Mouse (Mus musculus) common myeloid progenitor, adult 5-6 weeks (primary cell): ENCODE measurements around the gene Gm10273. TPM values are rescaled to one million over a fixed set of nuclear protein-coding genes. Genes with fewer than 3 reads are reported as not detected.
A peak's percentile ranks its signal among the peaks of the same experiment; 100 is the strongest.
"Not testable (repeated sequence)": the region's sequence is repeated elsewhere in the genome, so short reads cannot be mapped to it uniquely, and the experiment has no call there.

Experiments used
- ATAC-seq: replicated peaks from 2 replicates; pipeline ENCODE4 v1.8.0; 2016; ENCODE audit warnings: low read depth, mild to moderate bottlenecking, moderate TSS enrichment, inconsistent platforms; ENCODE audit not compliant: poor library complexity, severe bottlenecking
- total RNA-seq: library from RNA; stranded (forward); fragments of 200-1000, 187-1606 nt; gene quantifications from 2 replicates; pipeline ENCODE4 v1.2.3, GENCODE M21; 2017

Gene Gm10273
- 53.0 and 75.4 TPM in 2 replicates for total RNA-seq

DNA sequence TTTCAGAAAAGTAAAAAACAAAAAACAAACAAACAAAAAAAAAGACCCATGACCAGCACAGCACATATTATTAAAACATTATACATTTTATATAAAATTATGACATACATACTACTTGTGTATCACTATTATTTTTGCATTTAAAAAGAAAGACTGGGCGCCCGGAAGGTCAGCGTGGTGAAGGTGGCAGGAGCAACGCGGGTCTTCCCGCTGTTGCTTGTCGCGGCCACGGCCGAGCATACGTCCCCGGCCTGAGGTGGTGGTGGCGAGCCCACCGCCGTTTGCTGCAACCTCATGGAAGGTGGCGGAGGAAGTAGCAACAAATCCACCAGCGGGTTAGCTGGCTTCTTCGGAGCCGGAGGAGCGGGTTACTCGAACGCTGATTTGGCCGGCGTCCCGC is at the start of gene Gm10273:
Gene Gm10273, plus strand, starts transcription at position 172 of the 400 bp plus-strand sequence.
- ATAC-seq = peak; percentile 63

DNA sequence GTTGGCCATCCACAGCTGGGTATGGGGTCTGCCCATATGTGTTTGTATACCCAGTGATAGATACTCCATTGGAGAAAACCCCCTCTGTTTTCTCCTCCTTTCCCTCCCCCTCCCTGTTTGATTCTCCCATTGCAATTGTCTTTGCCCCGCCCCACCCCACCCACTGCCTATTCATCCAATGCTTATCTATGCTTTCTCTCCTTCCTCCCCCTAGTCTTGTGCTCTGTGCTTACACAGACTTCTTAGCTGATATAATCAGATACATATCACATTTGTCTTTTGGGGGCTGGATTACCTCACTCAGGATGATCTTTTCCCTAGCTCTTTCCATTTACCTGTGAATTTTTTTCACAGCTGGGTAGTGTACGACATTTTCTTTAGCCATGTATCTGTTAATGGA is 48.9 kb upstream of the Gm10273 start:
- no peak for ATAC-seq

DNA sequence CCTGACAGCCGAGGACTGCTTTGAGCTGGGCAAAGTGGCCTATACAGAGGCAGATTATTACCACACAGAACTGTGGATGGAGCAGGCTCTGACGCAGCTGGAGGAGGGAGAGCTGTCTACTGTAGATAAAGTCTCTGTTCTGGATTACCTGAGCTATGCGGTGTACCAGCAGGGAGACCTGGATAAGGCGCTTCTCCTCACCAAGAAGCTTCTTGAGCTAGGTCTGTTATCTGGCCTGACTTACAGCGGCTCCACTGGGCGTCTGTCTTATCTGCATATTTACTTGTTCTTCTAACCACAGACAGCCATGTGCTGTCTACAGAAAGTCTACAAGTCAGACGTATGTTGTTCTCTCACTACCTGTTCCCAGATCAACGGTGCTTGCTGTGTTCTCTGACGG is 47.2 kb upstream of the Gm10273 start:
- peak; percentile 93 for ATAC-seq

DNA sequence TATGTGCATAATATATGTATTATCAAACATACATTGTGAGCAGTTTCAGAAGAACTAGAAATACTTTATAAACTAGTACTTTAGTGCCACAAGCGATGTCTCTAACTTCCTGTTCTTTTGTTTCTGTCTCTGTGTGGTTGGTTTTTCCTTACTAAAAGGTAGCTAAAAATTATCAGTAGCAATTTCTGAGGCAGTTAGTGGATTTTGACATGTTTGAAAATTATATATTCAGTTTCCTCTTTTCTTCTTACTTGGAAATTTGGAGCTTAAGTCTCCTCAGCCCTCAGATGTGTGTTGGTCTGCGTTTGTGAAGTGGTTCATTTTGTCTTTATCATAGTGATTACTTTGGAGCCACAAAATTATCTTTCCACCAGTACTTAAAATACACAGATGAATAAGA is 45.9 kb upstream of the Gm10273 start:
- no peak for ATAC-seq

DNA sequence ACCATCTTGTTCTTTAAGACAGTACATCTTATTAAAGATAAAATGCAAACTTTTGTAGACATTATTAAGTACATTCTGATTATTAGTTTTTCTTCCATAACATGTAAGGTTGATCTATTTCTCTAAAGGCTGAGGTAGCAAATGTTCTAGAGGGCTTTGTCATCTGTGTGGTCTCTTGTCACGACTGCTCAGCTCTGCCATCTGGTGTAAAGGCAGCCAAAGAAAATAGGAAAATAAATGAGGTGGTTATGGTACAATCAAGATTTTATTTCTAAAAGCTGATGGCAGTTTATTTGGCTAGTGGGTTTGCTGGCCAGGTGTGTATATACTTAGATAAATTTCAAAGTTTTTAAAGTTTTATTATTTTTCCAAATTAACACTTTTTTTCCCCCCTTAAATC is 42.4 kb upstream of the Gm10273 start:
- ATAC-seq = no peak

DNA sequence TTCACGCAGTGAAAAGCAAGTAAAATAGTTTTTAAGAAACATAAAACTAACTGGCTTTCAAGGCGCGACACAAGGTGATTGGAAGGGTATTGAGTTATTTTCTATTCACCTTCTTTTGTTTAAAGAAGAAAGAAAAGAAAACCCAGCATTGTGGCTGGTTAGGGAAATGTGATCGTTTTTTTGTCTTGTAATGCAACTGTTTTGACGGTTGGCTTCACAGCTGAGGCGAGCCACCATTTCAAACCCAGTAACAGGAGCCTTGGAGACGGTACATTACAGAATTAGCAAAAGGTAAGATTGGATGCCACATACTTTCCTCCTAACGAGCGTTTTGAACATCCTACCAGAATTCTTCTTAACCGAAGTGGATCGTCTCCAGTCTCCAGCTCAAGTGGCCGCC is 41.3 kb upstream of the Gm10273 start:
- no peak for ATAC-seq

DNA sequence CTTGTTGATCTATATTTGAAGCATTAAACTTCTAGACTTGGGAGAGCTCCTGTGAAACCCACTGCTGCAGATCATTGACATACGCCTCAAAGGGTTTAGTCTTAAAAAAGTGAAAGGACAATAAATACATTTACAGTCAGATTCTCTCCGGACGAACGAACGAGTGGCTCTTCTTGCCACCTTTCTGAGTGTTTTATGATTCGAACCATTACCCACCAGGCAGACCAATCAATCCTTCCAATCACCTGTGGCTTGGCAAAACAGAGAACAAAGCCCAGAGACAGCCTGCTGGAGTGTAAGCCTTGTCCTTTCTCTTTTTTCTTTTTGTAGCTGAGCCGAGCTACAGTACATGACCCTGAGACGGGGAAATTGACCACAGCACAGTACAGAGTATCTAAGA is 40.4 kb upstream of the Gm10273 start:
- no peak for ATAC-seq

DNA sequence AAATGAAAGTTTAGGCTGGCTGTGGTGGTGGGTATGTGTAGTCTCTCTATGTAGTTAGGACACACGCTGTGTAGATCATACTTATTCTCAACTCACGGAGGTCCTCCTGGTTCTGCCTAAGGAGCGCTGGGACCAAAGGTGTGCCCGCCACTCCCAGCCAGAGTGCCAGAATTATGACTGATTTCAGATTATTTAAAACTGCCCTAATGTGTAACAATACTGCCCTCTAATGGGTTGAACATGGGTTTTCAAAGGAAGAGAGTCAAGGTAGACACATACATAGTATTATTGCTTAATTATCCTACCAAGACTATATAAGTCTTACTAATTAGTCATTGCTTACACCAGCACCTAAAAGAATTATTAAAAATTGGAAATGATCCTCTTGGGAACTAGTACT is 36.7 kb upstream of the Gm10273 start:
- peak; percentile 63 for ATAC-seq

DNA sequence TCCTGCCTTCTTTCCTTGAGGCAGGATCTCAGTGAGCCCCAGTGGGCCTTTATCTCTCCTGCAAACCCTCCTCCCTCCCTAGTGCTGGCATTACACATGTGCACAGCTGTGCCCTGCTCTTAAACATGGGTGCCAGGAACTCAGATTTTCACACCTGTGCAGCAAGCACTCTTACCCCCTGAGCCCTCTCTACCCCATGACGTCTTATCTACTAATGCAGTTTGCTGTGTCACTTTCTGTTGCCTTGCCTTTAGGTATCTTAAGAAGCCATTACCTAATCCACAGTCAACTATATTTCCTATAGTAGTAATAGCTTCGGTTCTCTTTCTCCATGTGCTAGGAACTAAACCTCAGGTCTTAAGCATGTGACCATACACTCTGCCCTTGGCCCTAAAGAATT is 32.2 kb upstream of the Gm10273 start:
- no peak for ATAC-seq

DNA sequence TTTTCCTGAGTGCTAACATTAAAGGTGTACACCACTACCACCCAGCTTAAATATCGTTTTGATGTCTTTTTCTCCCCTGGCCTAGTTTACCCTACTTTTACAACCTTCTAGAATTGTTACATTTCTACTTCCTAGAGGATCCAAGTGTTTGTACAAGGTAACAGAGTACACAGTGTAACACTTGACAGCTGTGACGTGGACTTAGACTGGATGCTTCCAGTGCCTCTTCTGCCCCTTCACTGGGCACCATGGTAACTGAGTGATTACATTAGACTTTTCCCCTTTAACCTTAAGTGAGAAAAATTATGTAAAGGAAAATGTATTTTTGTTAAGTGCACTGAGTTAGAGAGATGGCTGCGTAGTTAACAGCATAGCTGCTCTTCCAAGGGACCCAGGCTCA is 30.9 kb upstream of the Gm10273 start:
- no peak for ATAC-seq

DNA sequence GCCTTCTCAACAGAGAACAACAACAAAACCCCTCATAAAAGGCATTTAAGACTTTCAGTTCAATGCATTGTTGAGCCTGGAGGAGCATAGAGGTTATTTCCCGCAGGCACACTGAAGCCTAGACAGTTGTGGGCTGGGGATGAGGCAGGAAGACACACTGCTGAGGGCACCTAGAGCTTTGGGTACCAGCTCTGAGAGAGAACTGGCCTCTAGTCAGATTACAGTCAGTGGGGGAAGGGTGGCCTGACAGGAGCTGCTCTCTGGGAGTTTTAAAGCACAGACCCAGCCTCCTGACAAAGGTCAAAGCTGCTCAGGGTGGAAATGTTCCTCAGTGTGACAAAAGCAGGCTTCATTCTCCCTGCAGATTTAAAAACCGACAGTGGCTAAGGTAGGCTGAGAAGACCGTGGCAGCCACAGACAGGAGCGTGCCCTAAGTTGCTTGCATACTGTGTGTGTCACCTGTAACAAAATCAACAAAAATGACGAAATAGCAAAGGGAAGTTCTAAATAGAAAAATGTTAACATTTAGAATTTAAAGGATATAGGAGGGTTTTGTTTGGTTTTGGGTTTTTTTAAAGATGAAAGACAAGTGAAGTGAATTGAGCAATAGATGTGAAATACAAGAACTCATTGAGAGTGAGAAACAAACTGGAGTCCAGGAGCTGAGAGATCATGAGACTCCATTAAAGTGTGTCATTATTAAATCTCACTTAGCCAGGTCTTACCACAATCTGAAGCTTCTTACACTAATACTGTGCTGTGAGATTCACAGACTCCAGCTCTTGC is 29.4 kb upstream of the Gm10273 start:
- ATAC-seq = no peak

DNA sequence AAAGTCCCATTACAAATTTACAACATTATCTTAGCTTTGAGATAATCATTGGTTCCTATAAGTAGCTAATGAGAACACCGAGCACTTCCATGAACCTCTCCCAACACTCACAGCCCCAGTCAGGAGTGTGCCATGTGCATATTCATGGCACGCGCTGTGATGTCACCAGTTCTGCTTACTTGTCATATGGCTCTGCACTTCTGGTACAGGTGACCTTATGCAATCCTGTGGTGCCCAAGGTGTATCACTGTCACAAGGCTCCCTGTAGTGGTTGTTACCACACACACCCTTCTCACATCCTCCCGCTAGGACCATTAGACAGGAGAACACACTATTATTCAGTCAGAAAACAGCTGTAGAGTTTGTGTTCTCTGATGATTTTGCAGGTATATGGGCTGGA is 28.7 kb upstream of the Gm10273 start:
- ATAC-seq = no peak

DNA sequence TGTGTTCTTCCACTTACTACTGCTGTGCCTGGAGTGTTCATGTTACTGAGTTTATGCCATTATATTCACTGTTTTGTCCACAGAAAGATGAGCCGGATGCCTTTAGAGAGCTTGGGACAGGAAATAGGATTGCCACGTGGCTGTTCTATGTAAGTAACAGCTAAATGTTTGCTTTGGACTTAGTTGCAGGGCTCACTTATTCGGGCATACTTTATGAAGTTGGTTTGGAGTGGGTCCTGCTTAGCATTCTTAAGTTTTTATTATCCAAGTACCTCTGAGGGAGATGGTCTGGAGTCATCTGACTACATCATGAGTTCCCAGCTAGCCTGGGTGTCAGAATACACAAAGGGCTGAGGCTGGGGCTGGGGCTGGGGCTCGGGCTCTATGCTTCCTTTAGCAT is 28.2 kb upstream of the Gm10273 start:
- ATAC-seq = no peak

DNA sequence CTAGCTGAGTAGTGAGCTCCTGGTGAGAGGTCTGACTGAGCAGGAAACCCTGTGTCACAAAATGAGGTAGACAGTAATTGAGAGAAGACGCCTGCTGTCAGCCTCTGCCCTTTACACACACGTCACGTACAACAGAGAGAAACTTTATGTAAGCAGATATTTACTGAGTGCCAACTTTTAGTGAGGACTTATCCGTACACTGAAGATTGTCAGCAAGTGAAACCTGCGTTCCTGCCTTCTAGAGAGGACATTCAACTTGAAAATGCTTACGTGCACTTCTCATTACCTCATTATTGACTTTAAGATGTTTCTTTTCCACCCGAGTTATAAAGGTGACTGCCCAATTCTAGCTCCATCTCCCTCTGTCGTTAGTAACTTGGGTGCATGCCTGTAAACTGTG is 26.7 kb upstream of the Gm10273 start:
- no peak for ATAC-seq

DNA sequence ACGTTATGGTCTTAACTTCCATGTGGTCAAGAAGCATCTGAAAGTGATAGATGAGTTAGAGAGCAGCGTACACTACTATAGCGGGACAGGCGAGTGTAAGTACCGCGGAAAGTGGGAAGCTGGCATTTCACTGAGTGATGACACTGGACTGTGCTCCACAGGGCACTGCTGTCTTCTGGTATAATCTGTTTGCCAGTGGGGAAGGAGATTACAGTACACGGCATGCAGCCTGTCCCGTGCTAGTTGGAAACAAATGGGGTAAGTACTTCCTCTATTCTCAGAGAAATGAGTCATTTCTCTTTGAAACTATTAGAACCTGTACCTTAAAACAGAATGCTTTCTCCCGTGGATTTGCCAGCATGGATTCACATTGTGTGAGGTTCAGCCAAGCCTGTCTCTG is 26.0 kb upstream of the Gm10273 start:
- 0 out of 2 replicates have a peak, but pooled peaks have one; percentile 39 for ATAC-seq

DNA sequence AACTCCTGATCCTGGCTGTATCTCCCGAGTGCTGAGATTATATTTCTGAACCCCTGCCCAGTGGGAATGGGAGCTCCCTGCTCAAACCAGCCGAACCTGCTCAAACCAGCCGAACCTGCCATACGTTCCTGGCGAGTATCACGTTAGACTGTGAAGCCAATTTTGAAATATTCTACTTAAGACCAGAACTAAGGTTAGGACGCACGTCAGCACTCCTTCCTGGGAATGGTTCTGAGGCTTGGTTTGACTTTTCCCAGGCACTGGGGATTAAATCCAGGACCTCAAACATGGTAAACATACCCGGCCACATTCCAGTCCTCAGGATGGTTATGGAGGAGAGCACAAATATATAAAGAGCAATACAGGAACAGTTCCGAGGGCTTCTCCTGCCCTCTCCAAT is 17.5 kb upstream of the Gm10273 start:
- ATAC-seq = no peak

DNA sequence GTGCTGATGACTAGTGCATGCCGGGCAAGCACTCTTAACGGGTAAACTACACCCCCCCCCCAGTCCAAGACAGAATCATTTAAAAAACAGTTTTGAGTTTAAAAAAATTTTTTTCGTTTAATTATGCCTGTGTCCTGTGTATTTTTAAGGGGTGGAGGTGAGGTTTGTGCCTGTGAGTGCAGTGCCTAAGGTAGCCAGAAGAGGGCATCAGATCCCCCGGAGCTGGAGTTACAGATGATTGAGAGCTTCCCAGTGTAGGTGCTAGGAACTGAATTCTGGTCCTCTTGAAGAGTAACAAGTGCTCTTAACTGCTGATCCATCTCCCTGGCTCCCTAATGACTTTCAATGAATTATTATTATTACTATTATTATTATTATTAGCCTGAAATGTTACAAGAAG is 16.7 kb upstream of the Gm10273 start:
- no peak for ATAC-seq

DNA sequence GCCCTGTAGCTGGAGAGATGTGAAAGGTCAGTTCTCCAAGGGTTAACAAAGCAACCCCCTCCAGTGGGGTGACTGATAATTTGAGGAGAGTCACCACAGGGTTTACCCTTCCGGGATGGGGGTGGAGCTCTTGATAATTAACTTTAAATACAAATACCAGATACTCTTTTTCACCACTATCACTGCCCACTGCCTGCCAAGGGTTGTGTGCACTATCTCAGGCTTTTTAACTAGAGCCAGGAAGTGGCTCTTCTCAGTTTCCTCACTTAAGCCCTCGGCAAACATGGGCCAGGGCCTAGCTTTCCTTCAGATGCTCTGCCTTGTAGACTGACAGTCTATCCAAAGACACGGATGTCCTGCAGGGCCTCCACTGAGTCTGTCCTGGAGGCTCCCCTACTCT is 15.5 kb upstream of the Gm10273 start:
- peak; percentile 47 for ATAC-seq

DNA sequence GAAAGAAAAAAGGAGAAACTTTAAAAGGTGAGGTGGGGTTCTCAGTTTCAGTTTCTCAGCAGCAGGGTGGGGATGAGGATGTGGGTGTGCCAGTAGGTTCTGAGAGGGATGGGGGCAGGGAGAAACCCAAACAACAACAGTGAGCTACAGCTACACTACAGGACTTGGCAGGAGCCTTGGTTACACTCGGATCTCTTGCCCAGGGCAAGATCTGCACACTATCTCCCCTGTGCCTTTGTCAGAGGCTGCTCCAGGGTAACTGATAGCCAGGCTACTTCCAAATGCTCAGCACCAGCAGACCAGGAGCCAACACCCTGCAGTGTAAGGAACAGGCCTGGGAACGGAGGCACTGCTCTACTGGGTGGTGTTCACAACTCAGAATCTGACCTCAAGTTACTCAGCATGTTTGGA is 15.0 kb upstream of the Gm10273 start:
- ATAC-seq = peak; percentile 32

DNA sequence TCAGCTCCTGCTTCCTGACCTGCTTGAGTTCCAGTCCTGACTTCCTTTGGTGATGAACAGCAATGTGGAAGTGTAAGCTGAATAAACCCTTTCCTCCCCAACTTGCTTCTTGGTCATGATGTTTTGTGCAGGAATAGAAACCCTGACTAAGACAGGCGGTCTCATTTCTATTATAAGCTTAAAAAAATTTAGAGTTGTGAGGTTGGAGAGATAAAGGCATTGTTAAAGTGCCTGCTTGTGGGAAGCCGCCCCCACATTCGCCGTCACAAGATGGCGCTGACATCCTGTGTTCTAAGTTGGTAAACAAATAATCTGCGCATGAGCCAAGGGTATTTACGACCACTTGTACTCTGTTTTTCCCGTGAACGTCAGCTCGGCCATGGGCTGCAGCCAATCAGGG is 13.9 kb upstream of the Gm10273 start:
- ATAC-seq = not testable (repeated sequence)

DNA sequence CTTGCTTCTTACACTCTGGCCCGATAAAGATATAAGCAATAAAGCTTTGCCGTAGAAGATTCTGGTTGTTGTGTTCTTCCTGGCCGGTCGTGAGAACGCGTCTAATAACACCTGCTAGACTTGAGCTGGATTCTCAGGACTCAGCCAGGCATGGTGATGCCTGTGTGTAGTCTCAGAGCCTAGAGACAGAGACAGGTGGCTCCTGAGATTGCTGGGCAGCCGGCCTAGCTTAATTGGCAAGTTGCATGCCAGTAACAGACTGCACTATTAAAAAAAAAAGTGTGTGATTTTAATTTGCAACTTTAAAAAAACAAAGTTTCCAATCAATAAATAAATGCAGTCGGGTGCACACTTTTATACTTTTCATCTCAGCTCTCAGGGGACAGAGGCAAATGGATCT is 8.5 kb upstream of the Gm10273 start:
- ATAC-seq = no peak

DNA sequence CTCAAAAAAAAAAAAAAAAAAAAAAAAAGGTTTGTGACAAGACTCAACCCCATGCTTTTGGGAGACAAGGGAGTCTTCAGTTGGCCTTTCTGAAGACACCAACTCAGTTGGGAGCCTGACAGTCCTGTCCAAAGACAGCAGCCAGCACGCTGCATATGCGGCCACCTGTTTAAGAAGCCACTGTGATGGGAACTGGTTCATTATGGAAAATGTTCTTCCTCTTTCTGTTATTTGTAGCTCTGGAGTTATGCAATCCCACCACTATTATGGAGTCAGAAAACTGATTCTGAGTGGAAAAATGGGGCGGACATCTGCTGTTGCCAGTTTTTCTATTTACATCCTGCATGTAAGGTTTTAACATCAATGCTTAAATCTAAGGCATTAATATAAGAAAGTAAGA is 5.8 kb upstream of the Gm10273 start:
- no peak for ATAC-seq
